Mouse (Mus musculus) A20 (cell line): ENCODE measurements around the gene Frmd4b.

Experiments used
- DNase-seq: peaks from one replicate; pipeline ENCODE4 v3.0.0-alpha.2; 2011; ENCODE audit warnings: low read depth, low spot score

The Frmd4b gene

DNA sequence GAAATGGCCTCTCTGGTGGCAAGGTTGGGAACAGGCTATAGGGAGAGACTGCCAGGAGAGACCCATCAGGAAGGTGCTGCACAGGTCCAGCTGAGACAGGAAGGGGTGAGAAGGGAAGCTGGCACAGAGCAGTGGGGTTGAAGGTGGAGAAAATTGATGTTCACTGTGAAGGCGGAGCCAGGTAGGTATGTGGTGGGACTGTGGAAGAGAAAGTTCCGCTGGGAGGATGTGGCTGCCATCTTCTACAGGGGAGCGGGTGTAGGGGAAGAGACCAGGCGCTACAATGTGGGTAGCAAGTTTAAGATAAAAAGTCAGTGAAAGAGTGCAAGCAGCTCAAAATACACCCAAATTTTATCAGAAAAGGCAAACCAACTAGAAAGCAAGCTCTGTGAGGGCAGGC is 143.7 kb downstream of the Frmd4b start:
- no peak for DNase-seq

DNA sequence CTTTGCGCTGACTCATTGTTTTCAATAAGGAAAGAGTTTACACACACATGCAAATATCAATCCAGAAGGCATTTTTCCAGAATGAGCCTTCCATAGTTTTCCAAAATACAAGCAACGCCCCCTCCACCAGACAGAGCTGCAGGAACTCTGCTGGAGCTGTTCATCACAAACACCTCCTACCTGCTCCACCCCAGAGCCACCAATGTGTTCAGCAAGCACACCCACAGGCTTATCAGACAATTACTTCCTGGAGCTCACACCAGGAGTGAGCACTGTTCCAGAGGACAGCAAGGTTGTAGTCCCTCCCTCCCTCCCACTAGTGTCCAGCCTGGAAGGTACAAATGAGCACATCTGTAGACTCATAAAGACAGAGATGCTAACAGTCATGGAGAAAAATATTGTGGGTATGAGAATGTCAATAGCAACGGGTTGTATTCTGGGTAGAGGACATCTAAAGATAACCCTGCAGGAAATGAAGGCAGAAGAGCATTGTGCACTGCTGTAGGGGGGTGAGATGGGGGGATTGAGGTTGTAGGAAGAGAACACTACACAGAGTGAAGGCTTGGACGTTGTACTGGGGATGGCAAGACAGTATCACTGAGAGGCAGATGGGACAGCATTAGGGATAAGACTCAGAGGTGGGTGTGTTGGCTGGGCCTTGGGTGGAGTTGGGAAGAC is 144.3 kb downstream of the Frmd4b start:
- no peak for DNase-seq

DNA sequence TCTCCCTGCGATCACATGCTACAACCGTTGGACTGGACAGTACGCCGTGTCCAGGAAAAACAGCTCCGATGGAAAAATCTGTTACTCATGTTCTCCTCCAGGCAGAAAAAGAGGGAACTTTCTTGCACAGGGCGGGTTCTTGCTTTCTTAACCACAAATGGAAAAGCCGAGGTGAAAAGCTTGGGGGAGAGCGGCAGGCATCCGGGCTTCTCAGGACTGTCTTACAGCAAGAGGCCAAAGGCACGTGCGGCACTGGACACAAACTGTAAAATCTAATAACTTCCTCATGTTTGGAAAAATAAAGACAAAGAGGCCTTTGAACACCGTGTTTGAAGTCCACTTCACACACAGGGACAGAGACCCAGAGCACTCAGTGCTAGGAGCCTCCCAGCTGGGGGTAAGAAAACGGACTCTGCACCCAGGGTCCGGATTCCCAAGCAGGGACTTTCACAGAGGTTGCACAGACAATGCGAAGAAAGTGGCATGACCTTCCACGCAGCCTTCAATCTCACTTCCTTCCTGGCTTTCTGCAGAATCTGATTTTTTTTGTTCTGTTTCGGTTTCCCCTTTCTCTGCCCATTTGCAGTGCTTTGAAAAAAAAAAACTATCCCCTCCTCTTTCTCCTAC is 153.3 kb downstream of the Frmd4b start:
- peak; percentile 12 for DNase-seq

DNA sequence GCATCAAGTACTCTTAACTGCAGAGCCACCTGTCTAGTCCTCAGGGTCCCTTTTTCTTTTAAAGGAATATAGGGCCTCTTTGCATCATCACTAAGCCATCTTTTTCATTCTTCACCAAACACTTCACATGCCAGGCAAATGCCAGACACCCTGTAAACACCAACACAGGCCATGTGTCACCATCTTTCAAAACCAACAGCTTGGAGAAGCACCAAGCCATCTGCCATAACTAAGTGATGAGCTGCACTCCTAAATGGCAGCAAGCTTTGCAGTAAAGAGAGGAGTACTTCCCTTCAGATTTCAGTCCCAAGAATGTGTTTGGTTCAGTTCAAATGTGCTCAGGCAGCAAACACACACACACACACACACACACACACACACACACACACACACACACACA is 154.9 kb downstream of the Frmd4b start:
- DNase-seq: no peak

DNA sequence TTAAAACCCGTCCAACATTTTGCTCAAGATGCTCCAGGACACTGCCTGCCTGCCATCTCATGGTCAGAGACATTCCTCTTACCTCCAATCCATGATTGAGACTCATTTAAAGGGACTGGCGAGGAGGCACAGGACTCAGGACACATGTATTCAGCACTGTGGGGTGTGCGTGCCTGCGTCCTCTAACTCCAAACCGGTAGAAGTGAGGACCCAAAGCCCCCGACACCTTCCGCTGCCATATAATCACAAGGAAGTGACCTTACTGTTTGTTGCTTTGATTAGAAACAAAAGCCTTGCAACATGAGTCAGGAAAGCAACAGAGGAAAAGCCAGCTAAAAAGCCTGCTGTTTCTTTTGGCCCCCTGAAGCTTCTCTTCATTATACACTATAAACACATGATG is 158.2 kb downstream of the Frmd4b start:
- DNase-seq: no peak

DNA sequence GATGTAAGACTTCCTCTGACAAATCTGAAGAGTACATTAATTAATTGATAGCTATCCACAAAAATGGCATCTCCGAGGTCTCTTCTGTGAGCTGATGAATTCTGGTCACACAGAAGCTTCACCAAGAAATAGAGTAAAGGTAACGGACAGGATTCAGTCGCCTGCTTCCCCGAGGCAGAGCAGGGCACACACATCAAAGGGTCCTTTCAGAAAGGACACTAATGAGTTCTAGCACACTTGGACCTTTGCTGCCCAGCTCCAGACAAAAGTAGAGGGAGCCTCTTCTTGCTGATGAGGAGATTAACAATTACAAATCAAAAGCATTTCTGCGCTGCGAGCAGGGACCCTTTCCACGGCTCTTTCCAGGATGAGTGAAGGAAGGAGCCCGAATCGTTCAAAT is 159.0 kb downstream of the Frmd4b start:
- no peak for DNase-seq

DNA sequence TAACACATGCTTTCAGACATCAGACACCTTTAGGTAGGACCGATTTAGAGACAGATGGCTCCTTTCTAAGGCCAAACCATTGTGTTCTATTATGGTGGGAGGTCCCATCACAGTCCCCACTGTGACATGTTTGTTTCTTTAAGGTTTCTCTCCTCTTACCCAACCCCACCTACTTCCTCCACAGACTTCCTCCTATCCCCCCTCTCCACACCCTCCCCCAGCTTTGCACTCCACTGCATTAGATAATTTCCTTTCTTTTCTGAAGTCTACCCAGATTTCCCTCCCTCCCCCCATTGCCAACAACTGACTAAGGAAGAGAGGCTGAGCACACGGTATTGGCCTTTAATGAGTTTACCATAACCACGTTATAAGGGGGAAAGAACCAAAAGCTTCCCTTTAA is 159.4 kb downstream of the Frmd4b start:
- DNase-seq: no peak

DNA sequence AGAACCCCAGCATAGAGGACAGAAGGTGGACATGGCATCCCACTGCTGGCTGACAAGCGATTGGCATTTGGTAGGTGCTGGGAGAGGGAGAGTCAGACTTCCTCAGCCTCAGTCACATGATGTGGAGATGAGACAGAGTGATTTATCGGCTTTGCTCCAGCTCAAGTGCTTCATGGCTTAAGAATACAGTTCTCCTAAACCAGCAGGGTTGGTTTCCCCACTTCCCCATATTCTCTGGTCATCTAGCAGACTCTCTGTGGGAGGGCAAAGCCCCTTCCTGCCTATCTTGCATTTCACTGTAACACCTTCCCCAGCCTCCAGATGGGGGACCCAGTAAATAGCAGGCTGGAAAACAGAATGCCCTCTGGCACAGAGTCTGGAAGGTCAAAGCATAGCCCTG is 160.1 kb downstream of the Frmd4b start:
- DNase-seq: no peak

DNA sequence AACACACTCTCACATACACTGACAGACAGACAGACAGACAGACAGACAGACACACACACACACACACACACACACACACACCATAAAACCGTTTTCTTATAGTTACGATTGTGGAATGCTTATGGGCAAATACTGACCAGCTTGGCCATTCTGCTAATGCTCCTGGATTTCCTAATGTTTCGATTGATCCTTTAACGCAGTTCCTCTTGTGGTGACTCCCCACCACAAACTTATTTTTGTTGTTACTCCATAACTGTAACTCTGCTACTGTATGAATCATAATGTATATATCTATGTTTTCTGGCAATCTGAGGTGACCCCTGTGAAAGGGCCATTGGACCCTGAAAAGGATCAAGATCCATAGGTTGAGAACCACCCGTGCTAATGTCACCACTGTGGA is 165.1 kb downstream of the Frmd4b start:
- no peak for DNase-seq

DNA sequence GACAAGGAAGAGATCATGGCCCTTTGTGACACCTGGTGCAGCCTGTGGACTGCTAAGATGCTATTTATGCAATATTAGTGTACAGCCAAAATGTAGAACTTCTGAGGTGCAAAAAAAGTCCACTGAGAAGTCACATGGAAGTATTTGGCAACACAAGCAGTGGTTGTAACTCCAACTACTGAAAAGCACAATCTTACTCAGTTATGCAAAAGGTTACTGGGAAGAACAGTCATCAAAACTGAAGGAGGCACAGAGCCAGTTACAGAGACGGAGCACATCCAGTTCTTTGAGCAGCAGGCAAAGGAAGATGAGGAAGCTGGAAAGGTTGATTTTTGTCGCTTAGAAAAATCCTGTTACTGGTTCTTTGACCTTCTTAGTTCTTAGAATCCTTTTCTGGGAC is 167.5 kb downstream of the Frmd4b start:
- no peak for DNase-seq

DNA sequence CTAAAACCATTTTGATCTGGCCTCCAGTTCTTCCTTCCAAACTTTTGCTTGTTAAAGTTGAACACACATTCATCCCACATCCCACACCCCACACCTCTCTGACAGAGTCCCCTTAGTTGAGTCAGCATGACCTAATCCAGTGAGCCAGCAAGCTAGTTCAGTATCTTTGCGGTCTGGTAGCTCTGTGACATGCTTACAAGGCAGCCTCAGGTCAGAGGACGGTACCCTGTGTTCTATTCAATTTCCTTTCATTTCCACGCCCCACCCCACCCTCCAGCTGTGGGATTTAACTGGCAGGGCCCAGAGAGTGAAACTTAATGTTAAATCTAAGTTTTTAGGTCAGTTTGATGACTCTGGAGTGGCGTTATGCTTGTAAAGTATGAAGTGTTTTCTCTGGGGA is 170.3 kb downstream of the Frmd4b start:
- no peak for DNase-seq

DNA sequence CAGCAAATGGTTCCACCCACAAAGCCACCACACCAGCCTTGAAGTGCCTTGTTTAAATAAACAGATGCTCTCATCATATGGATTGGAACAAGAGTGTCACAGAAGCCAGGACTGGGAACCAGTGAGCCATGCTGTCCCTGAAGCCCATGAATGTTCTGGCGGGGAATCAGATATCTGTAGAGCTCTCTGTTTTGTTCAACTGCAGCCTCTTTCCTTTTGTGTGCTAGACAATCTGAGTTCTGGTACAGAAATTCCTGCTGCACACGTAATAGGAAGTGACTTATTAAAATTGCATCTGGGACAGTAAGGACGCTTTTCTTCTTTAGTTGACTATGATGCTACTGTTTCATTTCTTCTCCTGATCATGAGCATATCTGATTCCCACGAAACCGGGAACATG is 173.2 kb downstream of the Frmd4b start:
- no peak for DNase-seq

DNA sequence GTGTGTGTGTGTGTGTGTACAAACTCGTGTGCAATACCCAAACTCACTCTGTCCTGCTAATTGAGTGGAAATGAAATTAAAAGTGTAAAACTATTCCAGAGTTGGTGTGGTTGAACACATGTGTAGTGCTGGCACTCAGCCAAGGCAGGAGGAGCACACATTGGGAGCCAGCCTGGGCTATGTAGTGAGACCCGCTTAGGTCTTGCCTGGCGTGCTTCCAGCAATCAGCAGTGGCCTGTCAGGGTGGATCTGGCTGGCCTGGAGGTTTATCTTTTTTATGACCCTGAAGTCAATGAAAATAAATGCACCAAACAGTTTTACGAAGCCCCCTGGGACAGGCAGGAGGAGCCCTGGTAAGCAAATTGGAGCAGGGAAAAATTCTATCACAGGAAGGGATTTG is 173.8 kb downstream of the Frmd4b start:
- no peak for DNase-seq

DNA sequence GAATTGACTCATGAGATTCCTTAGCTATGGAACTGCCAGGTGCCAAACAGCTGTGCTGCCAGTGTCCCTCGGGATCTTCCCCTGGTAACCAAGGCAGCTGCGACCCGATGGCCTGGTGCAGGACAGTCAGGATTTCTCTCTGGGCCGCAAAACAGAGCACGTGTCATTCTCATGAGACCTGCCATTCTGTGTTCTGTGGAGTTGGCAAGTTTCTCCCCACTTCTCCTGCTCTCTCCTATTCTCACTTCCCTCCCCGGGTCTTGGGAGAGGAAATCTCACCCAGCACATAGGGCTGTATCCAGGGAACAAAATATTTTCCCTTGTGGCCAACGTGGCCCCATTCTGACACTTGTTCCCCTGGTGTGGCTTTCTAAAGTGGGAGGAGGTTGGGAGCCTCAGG is 176.0 kb downstream of the Frmd4b start:
- DNase-seq: no peak

DNA sequence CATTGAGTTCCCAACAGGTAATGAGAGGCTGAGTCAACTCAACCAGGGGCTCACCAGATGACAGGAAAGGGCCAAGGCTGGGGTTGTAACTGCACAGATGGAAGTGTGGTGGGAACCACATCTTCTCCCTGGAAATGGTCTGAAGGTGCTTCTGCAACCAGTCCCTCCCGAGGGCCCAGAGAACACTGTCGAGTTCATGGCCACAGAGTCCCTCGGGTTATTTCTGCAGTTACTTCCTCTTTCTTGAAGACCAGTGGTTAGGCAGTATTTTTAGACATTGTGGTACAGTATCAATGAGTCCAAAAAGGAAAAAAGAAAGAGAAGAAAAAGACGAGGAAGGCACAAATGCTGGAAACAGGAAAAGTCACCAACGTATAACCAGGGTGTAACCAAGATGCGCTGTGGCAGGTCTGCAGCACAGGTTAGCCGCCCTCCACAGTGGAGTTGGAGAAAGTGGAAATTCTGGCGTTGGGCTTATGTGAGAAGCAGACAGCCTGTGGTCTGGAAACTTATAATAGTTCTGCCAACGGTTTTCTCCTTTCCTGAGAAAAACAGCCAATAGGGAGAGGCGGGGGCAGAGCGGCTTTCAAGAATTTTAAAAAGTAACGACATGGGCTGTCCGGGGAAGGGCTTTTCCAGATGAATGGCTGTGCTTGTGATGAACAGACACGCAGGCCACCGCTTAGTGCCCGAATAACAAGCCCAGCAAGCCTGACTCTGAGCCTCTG is 178.3 kb downstream of the Frmd4b start:
- peak; percentile 28 for DNase-seq

DNA sequence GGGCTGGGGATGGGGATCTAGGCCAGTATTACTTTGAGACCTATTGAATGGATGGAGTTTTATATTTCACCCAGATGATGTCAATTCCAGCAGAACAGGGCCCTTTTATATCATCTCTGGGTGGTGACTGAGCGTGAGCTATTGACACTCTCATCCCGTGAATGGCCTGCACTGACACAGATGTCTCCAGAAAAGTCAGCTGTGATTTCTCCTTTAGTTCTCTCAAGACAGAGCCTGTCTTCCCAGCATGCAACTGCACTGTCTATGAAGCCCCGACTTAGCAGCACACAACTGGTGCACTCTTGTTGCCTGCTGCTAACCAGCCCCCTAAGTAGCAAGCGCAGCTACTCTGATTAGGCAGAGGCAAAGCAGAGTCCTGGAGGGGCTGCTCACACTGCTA is 182.6 kb downstream of the Frmd4b start:
- no peak for DNase-seq

DNA sequence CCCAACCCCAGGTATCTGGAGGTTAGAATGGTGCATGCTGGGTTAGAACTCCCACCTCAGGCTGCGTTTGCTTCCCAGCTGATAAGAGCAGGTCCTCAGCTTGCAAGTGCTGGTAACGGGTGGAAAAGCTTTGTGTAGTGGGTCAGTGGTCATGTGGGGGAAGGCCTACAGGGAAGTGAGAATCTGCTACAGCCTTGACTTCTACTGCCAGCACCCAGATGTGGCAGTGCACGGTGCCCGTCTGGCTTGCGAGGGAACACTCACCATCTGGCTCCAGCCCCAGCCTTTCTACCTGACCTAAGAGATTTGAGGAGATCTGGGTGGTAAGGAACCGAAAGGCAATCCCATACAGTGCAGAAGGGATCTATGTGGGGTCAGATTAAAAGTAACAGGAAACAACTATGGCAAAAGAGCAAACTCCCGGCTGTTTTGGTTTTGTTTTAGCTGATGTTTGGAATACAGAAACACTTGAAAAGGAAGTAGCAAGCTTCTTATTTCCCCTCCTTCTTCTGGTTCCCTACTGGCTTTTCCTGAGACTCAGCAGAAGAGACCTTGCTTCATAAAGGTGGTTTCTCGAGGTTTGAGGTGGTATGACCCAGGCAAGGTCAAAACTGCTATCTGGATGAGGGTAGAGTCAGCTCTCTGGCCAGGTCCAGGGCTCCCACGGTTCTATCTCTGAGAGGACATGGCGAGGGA is 185.9 kb downstream of the Frmd4b start:
- peak; percentile 25 for DNase-seq

DNA sequence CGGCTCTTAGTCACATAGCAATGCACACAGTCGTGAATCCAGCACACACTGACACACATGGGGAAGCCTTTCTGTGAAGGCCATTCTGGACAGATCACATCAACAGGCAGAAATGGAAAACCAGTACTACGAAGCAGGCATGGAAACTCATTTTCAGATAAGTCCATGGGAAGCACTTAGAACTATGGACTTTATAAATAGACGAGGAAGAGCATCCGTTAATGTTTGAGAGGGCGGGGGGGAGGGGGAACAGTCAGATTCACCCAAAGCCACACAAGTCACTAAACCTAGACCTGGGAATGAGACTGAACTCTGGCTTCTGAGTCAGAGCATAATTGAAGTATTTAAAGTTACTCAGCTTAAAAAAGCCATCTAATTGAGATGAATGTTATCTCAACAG is 186.8 kb downstream of the Frmd4b start:
- no peak for DNase-seq

DNA sequence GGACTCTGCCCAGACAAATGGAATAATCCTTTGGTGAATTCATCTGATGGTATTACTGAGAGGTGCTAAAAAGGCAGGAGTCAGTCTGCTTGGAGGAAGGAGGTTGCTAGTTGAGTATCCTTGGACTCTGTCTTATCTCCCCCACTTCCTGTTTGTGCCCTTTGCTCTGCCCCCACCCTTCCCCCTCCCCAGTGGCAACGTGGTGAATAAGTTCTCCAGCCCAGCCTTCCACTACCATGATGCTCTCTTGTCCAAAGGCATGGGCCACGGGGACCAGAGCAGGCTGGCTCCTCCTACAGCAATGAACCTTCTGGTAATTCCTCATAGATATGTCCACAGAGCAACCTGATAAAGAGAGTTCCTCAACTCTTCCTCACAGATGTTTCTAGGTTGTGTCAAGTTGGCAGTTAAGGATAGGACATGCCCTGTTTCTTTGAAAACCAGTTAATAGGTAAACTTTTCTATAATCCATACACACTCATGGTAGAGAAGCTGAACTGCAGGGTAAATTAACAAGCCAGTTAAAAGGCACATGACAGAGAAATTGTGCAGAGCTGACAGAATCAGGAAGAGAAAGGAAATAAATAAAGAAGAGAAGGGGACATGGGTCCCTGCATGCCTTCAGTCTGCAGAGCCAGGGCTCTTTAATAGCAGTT is 187.5 kb downstream of the Frmd4b start:
- DNase-seq: no peak

DNA sequence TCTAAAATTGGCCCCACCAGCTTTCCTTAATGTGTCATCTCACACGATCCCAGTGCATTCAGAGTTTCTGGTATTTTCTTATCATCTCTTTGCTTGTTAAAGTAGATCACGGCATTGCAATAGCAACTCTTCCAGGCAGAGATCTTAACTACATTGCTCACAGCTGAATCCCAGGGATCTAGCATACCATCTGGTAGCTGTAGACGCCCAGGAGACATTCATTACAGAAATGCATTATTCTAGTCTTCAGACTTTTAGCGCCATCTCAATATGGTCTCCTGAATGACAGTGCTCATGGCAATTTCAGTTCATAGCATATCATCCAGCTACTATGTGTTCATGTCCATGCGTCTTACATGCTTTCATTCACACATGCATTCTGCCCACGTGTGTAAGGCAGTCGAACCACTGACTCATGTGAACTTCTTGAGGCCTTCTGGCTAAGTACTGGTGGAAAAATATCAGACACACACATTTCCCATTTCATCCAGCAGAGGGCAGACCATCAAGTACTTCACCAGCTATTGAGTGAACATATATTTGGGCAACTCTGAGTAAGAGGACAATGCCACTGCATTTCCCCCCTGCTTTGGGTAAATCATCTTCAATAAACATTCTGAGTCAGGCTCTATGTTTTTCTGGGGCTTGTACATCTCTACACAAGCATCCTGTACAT is 197.4 kb downstream of the Frmd4b start:
- DNase-seq: peak; percentile 52

DNA sequence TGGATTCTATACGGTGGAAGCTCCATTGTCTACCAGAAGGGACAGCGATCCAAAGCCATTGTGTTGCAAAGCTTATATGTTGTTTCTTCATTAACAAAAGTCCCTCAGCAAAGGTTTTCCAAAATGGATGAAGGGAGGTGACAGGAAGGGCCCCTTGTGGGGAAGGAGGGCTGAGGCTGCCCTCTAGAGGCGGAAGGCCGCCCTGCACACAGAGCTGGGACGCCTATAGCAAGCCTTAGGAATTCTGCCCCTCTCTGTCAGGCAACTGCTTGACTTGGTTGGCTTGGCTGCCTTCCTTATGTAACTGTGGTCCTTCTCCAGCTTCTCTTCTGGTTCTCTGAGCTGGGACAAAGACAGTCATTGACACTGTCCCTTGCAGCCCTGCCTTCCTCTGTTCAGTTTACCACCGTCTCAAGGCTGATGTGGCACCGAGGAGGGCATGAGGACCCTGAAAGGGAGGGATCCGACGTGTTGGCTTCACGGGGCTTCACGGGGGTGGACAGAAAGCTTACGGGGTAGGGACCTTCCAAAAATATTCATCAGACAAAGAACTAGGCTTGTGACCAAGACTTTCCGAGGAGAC is 200.3 kb downstream of the Frmd4b start:
- peak; percentile 27 for DNase-seq
